Mouse (Mus musculus) testis, adult 2 months (tissue): ENCODE measurements at regions not wholly inside any gene's neighbourhood (a gene's known extent, or its start where the extent isn't known, plus 50 kb on each side); places are given as distances from the start of the nearest gene placed in this dataset.

Experiments
- H3K27ac ChIP-seq: fragments of 200-500 bp; 2 replicates; pipeline ENCODE4 v1.5.1; 2012; ENCODE audit warnings: low read depth, low read length; ENCODE audit not compliant: control insufficient read depth, insufficient read depth
- H3K27me3 ChIP-seq: fragments of 200-500 bp; 2 replicates; pipeline ENCODE4 v1.6.1; 2012; ENCODE audit warnings: mild to moderate bottlenecking, low read length, moderate library complexity; ENCODE audit not compliant: control insufficient read depth, insufficient read depth
- H3K36me3 ChIP-seq: fragments of 200-500 bp; 2 replicates; pipeline ENCODE4 v1.6.1; 2012; ENCODE audit warnings: mild to moderate bottlenecking, low read length; ENCODE audit not compliant: control insufficient read depth, insufficient read depth
- H3K4me1 ChIP-seq: fragments of 200-500 bp; 2 replicates; pipeline ENCODE4 v1.6.1; 2012; ENCODE audit warnings: low read length; ENCODE audit not compliant: control insufficient read depth, insufficient read depth
- H3K4me3 ChIP-seq: fragments of 200-500 bp; 2 replicates; pipeline ENCODE4 v1.5.1; 2012; ENCODE audit warnings: low read depth, mild to moderate bottlenecking, low read length, moderate library complexity, mixed read lengths; ENCODE audit not compliant: control insufficient read depth
- CTCF ChIP-seq: fragments of 200-500 bp; IDR thresholded peaks from 2 replicates; pipeline ENCODE4 v1.5.1; 2012; ENCODE audit warnings: low read depth, mild to moderate bottlenecking, inconsistent platforms, low read length, moderate library complexity; ENCODE audit not compliant: control insufficient read depth, insufficient read depth, insufficient replicate concordance
- POLR2A ChIP-seq: fragments of 200-500 bp; IDR thresholded peaks from 2 replicates; pipeline ENCODE4 v1.6.1; 2012; ENCODE audit warnings: low read depth, mild to moderate bottlenecking, inconsistent platforms, low read length, moderate library complexity; ENCODE audit not compliant: control insufficient read depth

DNA sequence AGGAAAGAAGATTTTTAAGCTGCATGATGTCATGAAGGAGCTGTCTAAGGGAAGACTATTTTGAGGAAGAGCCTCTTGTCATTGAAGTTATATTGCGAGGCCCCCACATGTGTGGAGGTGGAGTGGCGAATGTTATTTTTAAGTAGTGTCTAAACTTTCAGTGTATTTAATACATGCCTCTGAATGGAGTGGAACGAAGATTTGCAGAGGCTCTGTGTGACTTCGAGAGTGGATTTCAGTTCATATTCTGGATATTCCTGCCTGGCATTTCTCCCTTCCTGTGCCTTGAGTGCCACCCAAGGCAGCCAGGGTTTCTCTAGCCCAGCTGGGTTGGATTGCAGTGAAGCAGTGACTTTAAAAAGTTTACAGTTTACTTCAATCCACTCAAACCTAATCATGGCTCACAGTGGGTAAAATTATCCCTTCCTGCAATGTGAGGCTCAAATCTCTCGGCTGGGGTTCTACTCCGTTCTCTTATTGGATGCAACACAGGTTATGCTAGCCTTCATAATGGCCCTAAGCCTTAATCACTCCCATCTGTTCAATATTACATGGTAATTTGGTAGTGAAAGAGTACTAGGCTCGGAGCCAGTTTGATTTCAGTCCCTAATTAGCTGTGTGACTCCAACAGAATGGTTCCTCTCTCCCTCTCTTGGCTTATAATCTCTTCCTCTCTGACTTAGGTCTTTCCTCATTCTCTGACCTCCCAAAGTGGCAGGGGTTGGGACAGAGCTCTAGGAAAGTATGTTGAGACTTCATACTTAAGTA, 138.1 kb upstream of the Pik3r1 start:
- Histone ChIP-seq H3K27ac (no peak overlapping the region), H3K4me1 (no peaks in the 10 kb centered on the region), H3K36me3 (no peaks in the 10 kb centered on the region), H3K4me3 (no peak overlapping the region), H3K27me3 (no peaks in the 10 kb centered on the region)
- no peak for TF ChIP-seq CTCF
- TF ChIP-seq POLR2A = no peak

DNA sequence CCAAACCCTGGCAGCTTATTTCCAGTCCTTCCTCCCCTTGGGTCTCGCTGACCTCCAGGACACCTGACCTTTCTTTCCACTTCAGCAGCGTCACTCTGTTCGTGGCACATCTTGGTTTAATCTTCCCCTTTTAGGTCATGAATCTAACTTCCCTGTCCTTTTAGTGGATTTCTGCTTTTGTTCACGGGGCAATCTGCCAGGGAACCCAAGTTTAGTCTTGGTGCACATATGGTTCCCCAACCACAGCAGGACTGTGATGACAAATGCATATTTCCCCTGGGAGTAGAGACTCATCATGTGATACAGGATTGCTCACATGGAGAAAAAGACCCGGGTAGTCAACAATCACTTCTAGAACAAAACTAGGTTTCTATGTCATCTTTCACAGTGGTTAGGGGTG, 141.0 kb upstream of the Pik3r1 start:
- Histone ChIP-seq H3K36me3 (no peaks in the 10 kb centered on the region), H3K4me1 (no peaks in the 10 kb centered on the region), H3K4me3 (no peak overlapping the region), H3K27ac (no peak overlapping the region), H3K27me3 (no peaks in the 10 kb centered on the region)
- no peak for TF ChIP-seq CTCF
- TF ChIP-seq POLR2A = no peak

DNA sequence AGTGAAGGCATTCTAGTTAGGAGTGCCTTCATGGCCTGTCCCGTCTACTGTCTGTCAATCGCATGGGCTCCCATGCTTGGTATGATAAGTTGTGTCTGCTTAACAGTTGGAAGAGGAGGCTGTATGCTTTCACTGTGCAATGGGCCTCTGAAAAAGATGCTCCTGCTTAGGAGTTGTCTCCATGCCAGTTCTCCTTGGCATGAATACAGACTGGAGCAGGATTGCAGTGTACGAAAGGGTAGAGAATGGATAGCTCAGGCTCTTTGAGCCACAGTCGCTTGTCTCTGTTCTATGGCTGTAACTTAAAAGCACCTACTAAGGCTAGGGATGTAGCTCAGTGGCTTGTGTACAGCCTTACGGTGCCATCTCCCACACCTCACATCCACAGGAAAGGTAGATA, 142.7 kb upstream of the Pik3r1 start:
- TF ChIP-seq POLR2A (no peak), CTCF (no peak)
- Histone ChIP-seq H3K4me3 (no peak overlapping the region), H3K27me3 (no peaks in the 10 kb centered on the region), H3K27ac (no peak overlapping the region), H3K4me1 (no peaks in the 10 kb centered on the region), H3K36me3 (no peaks in the 10 kb centered on the region)

DNA sequence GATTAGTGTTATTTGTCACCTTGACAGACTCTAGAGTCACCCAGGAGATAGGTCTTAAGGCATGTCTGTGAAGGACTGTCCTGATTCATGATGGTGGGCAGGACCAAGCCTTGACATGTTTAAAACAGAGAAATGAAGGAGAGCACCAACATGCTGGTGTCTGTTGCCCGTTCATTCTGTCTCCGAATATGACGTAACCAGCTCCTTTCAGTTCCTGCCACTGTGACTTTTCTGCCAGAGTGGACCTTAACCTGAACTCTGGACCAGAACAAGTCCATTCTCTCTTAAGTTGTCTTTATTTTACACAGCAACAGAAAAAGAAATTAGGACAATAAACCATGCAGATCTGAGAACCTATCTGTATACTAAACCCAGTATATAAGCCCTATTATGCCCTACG, 146.1 kb upstream of the Pik3r1 start:
- Histone ChIP-seq H3K4me1 (no peaks in the 10 kb centered on the region), H3K27me3 (no peaks in the 10 kb centered on the region), H3K36me3 (no peaks in the 10 kb centered on the region), H3K27ac (no peak overlapping the region), H3K4me3 (no peak overlapping the region)
- TF ChIP-seq POLR2A = no peak
- TF ChIP-seq CTCF = no peak

DNA sequence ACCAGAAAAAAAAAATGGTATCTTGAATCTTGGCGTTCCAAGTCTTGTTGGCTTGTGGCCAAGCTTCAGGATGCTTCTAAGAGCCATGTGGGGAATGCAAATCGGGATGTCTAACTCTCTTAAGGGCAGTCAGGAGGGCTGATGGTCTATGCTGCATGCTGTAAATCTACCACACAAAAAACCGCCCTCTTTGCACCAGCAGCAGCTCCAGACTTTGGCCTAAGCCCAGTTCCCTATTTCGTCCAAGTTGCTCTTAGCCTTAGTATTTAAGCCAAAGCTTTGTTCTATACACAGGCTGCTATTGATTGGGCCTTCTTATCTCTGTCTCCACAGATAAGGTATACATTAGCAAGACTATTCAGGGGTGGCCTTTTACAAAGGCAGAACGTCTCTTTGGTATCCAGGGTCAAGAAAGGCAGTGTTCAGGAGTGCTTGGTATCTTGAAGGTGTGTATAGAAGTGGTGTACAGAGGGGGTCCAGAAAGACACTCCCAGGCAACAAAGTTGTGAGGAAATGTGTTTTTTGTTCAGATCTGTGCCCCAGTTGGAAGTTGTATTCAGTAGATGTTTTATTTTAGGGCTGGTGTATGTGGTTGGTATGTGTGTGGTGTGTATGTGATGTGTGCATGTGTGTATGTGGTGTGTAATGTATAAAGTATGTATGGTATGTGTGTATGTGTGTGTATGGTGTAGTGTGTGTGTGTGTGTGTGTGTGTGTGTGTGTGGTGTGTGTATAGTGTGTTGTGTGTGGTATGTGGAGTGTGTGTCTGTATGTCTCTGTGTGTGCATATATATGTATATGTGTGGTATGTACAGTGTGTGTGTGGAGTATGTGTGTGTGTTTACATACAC, 146.9 kb upstream of the Pik3r1 start:
- H3K4me1 ChIP-seq = no peaks in the 10 kb centered on the region
- TF ChIP-seq CTCF (no peak), POLR2A (no peak)
- H3K27me3 ChIP-seq = no peaks in the 10 kb centered on the region
- no peaks in the 10 kb centered on the region for H3K36me3 ChIP-seq
- no peak overlapping the region for H3K4me3 ChIP-seq
- no peak overlapping the region for H3K27ac ChIP-seq

DNA sequence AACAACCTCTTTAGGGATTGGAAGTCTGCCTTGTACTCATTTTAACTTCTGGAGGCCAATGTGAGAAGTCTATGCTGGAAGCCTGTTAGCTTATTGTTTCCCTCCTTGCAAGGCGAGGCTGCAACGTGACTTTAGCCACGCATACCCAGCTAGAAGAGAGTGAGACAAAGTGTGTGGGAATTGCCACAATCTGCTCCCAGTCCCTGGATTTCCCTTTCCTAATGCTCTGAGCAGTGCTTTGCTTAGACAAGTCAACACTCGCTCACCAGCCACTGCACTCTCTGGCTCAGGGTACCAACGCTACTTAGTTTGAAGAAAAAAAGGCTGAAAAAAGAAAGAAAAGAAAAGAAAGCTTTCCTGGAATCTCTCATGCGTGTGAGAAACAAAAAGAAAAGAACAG, 147.5 kb upstream of the Pik3r1 start:
- Histone ChIP-seq H3K36me3 (no peaks in the 10 kb centered on the region), H3K4me1 (no peaks in the 10 kb centered on the region), H3K4me3 (no peak overlapping the region), H3K27ac (no peak overlapping the region), H3K27me3 (no peaks in the 10 kb centered on the region)
- TF ChIP-seq CTCF = no peak
- no peak for TF ChIP-seq POLR2A

DNA sequence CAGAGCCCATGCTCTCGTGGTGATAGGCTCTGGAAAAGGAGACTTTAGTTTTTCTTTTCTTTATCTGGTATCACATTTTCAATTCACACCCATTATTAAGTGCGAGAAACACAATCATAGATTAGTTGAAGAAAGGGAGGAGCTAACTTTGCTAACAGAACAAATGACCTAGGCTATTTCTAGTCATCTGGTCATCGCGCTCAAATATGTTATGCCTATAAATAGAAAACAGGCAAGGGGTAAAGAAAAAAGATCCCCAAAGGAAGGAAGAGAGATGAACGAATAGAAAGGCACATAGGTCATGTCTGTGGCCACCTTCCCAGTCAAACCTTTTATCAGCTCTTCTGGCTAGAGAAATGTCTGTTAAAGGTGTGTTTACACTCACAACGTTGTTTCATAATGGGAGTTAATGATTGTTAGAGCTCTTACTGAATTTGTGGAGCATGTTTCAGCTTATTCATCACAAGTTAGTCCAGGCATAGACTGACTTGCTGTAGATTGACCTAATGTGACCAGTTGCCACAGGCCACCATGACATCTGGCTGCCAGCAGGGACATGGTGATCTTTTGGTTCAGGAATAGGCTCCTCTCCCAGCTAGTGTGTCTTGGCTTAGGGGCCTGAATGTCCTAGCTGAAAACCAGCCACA, 148.1 kb upstream of the Pik3r1 start:
- no peak overlapping the region for H3K27ac ChIP-seq
- H3K4me3 ChIP-seq = no peak overlapping the region
- H3K4me1 ChIP-seq = no peaks in the 10 kb centered on the region
- no peaks in the 10 kb centered on the region for H3K36me3 ChIP-seq
- TF ChIP-seq POLR2A (no peak), CTCF (no peak)
- H3K27me3 ChIP-seq = no peaks in the 10 kb centered on the region
